Mouse (Mus musculus): ENCODE results near the gene Tbc1d8b.
A peak's percentile ranks its signal among the peaks of the same experiment; 100 is the strongest.
"Not testable (repeated sequence)": the region's sequence is repeated elsewhere in the genome, so short reads cannot be mapped to it uniquely, and the experiment has no call there.

The Tbc1d8b gene

GRCm38 (mm10) chrX:139684775-139685695 lies at the start of gene Tbc1d8b:
Gene Tbc1d8b, plus strand, starts transcription at chrX:139684996.
- peak; percentile 99 for ATAC-seq (ENCODE audit: insufficient number of reproducible peaks, low FRiP score, low TSS enrichment)

- ATAC-seq (ENCODE audit: insufficient number of reproducible peaks, low FRiP score, low TSS enrichment): no peak
Observed at GRCm38 (mm10) chrX:139639744-139640143, 45.1 kb upstream of the Tbc1d8b start.

DNA sequence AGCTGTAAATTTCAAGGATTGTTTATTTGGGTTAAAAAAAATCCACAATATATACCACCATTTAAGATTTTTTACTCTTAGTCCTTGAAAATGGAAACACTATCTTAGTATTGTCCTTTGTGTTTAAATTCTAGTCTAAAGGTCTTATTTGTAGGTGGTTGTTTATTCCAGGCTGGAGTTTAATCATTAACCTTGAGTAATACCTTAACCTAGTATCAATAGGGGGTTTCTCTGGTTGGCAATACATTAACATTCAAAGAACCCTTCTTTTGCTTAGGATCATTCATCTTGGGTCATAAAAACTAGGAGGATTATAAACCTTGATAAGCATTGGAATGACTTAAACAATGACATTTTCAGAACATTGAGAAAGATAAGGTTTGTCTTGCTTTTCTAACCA lies 44.4 kb upstream of the Tbc1d8b start:
- ATAC-seq (ENCODE audit: insufficient number of reproducible peaks, low FRiP score, low TSS enrichment): no peak

DNA sequence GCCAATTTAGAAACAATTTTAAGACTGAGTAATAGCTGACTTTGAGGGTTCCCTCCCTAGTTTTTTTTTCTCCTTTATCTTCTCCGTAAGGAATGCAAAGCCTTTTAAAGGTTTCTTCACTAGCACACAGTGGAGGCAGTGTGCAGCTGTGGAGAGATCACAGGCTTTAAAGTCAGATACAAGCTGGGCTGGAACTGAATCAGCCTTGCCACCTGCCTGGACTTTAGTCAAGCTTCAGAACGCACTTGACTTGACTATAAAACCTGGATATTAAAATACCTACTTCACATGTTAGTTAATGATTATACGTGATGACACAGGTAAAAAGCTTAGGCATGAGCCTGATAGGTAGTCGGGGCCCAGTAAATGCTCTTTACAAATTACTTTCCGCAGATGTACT lies 32.6 kb upstream of the Tbc1d8b start:
- ATAC-seq (ENCODE audit: insufficient number of reproducible peaks, low FRiP score, low TSS enrichment): no peak

DNA sequence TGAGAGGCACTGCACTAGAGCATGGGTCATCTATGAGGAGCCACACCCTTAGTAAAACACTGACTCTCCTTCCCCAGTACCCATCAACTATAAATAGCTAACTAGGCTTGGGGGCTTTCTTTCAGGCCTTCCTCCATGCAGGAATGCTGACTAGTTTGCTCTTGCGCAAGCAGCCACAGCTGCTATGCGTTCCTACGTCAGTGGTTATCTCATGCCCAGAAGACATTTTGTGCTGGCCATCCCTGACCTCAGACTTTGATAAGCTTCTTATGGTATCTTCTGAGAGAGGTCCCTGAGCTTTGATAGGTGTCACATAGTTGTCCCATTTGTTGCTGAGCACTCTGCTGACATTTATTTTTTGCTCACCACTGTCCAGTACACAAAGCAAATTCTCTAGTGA lies 31.5 kb upstream of the Tbc1d8b start:
- ATAC-seq (ENCODE audit: insufficient number of reproducible peaks, low FRiP score, low TSS enrichment): no peak

- ATAC-seq (ENCODE audit: insufficient number of reproducible peaks, low FRiP score, low TSS enrichment): no peak
Observed at GRCm38 (mm10) chrX:139654350-139655063, 30.3 kb upstream of the Tbc1d8b start.

DNA sequence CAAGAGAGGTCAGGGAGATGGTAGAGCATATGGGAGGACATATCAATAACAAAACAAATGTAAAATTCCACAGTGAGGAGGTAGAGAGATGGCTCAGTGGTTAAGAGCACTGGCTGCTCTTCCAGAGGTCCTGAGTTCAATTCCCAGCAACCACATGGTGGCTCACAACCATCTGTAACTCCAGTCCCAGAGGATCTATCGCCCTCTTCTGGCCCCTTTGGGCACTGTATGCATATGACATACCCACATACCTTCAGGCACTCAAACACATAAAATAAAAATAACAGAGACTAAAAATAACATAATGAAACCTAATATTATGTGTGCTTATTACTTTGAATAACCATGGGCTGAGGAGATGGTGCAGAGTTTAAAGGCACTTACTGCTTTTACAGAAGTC lies 22.7 kb upstream of the Tbc1d8b start:
- ATAC-seq (ENCODE audit: insufficient number of reproducible peaks, low FRiP score, low TSS enrichment): no peak

- ATAC-seq (ENCODE audit: insufficient number of reproducible peaks, low FRiP score, low TSS enrichment): no peak
Observed at GRCm38 (mm10) chrX:139665829-139666228, 19.0 kb upstream of the Tbc1d8b start.

GRCm38 (mm10) chrX:139684410-139684774 lies 404 bp upstream of the Tbc1d8b start:
- no peak for ATAC-seq (ENCODE audit: insufficient number of reproducible peaks, low FRiP score, low TSS enrichment)

GRCm38 (mm10) chrX:139714381-139714780 lies 29.6 kb downstream of the Tbc1d8b start, which contains the start of gene Gm15013:
Gene Gm15013, minus strand, starts transcription at chrX:139714481.
- no peak for ATAC-seq (ENCODE audit: insufficient number of reproducible peaks, low FRiP score, low TSS enrichment)

GRCm38 (mm10) chrX:139722350-139722749 lies 37.6 kb downstream of the Tbc1d8b start:
- no peak for ATAC-seq (ENCODE audit: insufficient number of reproducible peaks, low FRiP score, low TSS enrichment)

- no peak for ATAC-seq (ENCODE audit: insufficient number of reproducible peaks, low FRiP score, low TSS enrichment)
Observed at GRCm38 (mm10) chrX:139730541-139730940, 45.7 kb downstream of the Tbc1d8b start.

DNA sequence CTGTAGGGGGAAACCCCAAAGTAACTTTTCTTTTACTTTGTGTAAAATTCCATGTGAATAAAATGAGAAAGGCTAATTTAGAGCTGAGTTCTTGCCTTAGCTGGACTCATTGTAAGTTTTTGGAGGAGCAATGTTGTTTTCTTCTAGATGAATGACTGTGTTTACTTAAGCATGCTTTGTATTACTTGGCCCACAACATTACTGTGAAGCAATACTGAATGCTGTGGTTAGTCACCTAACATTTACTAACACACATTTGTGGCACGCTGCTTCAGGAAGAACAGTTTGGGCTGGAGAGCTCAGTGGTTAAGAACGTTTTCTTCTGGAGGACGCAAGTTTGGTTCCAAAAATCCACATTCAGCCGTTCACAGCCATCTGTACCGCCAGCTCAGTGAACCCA lies 52.3 kb downstream of the Tbc1d8b start:
- no peak for ATAC-seq (ENCODE audit: insufficient number of reproducible peaks, low FRiP score, low TSS enrichment)

GRCm38 (mm10) chrX:139751855-139752254 lies 67.1 kb downstream of the Tbc1d8b start:
- ATAC-seq (ENCODE audit: insufficient number of reproducible peaks, low FRiP score, low TSS enrichment): no peak

DNA sequence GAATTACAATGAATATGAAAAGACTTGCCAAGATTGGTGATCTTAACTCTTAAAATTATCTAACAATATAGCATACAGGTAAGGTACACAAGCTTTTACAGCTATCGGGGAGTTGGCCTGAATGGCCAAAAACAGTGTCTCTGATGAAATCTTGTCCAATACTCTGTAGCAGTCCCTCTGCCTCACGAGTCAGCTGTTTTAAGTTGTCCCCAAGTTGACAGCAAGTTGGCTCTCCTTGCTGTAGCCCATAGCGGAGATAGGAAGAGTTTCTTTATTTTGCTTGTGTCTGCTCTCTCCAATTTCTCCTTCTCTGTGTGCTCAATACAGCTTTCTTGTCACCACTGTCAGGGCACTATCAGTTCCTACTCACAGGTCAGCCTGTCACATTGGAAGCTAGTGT lies 73.8 kb downstream of the Tbc1d8b start:
- ATAC-seq (ENCODE audit: insufficient number of reproducible peaks, low FRiP score, low TSS enrichment): not testable (repeated sequence)

- no peak for ATAC-seq (ENCODE audit: insufficient number of reproducible peaks, low FRiP score, low TSS enrichment)
Observed at GRCm38 (mm10) chrX:139762546-139762945, 77.8 kb downstream of the Tbc1d8b start.

DNA sequence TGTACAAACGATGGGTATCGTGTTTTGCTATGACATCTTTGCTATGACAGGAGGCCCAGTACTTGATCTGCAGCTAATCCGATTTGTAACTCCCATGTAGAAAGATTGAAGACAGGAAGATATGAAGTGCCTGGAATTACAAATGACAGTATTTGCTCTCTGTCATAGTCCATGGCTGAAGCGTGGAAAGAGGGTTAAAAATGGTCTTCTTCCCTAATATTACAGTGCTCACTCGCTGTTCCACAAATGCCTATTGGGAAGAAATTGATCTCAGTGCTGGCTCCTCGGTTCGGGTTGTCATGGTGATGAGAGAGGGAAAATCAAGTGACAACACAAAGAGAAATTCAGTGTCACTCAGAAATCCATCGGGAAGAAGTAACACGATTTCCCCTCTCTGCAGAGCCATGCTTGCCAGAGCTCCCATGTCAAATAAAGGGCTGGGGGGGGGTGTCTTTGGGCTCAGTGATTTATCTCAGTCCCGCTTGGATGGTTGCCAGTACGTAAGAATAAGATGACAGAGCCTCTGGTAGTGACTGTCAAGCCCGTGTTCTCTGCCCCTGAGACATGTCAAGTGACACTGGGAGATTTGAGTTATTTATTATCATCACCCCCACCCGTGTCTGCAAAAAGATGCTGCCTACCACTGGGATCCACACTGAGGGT lies 85.3 kb downstream of the Tbc1d8b start:
- ATAC-seq (ENCODE audit: insufficient number of reproducible peaks, low FRiP score, low TSS enrichment): no peak

GRCm38 (mm10) chrX:139774309-139775083 lies 89.7 kb downstream of the Tbc1d8b start:
- ATAC-seq (ENCODE audit: insufficient number of reproducible peaks, low FRiP score, low TSS enrichment): peak; percentile 49; the same call in 1 of the 2 replicates

GRCm38 (mm10) chrX:139775084-139775612 lies 90.4 kb downstream of the Tbc1d8b start:
- ATAC-seq (ENCODE audit: insufficient number of reproducible peaks, low FRiP score, low TSS enrichment): no peak

GRCm38 (mm10) chrX:139777357-139777756 lies 92.6 kb downstream of the Tbc1d8b start:
- ATAC-seq (ENCODE audit: insufficient number of reproducible peaks, low FRiP score, low TSS enrichment): no peak

All from cerebellum, adult (tissue).